Mouse (Mus musculus): ENCODE measurements around the gene Nkx2-5. TPM values are rescaled to one million over a fixed set of nuclear protein-coding genes. Genes with fewer than 3 reads are reported as not detected.

Gene Nkx2-5
- polyA plus RNA-seq, 1 experiment from 2014 or later = not detected

GRCm38 (mm10) chr17:26845149-26846050 lies 591 bp upstream of the Nkx2-5 start:
- no peak for DNase-seq (ENCODE audit: low spot score)
- Histone ChIP-seq H3K9me3 (ENCODE audit: control insufficient read depth, low read length) (no peaks in the 10 kb centered on the region), H3K27ac (no peak overlapping the region), H3K4me2 (replicated peaks) (no peak overlapping the region), H3K9ac (no peak overlapping the region), H3K4me3 (replicated peaks; ENCODE audit: low read length) (no peak overlapping the region), H3K27me3 (ENCODE audit: control insufficient read depth, insufficient read depth, low read length) (peaks cover 94% of the 10 kb centered on the region), H3K36me3 (replicated peaks; ENCODE audit: control insufficient read depth, insufficient read depth) (no peaks in the 10 kb centered on the region), H3K4me1 (replicated peaks; ENCODE audit: control insufficient read depth, insufficient read depth, low read length) (no peaks in the 10 kb centered on the region)
- WGBS = 3% methylated on average over 14 of the region's 14 CpGs
- ATAC-seq (ENCODE audit: low FRiP score) = no peak

- H3K4me2 ChIP-seq (replicated peaks) = no peak overlapping the region
- no peaks in the 10 kb centered on the region for H3K9me3 ChIP-seq (ENCODE audit: control insufficient read depth, low read length)
- no peaks in the 10 kb centered on the region for H3K36me3 ChIP-seq (replicated peaks; ENCODE audit: control insufficient read depth, insufficient read depth)
- ATAC-seq (ENCODE audit: low FRiP score) = no peak
- peaks cover 94% of the 10 kb centered on the region for H3K27me3 ChIP-seq (ENCODE audit: control insufficient read depth, insufficient read depth, low read length)
- no peaks in the 10 kb centered on the region for H3K4me1 ChIP-seq (replicated peaks; ENCODE audit: control insufficient read depth, insufficient read depth, low read length)
- no peak overlapping the region for H3K9ac ChIP-seq
- no peak overlapping the region for H3K4me3 ChIP-seq (replicated peaks; ENCODE audit: low read length)
- no peak overlapping the region for H3K27ac ChIP-seq
- DNase-seq (ENCODE audit: low spot score) = no peak
- under 1% methylated on average over 36 of the region's 36 CpGs for WGBS
These were observed 398 bp downstream of the Nkx2-5 start for GRCm38 (mm10) chr17:26844371-26844851.

GRCm38 (mm10) chr17:26843696-26844236 lies 1.0 kb downstream of the Nkx2-5 start:
- H3K4me1 ChIP-seq (replicated peaks; ENCODE audit: control insufficient read depth, insufficient read depth, low read length) = no peaks in the 10 kb centered on the region
- no peak overlapping the region for H3K4me2 ChIP-seq (replicated peaks)
- 3% methylated on average over 7 of the region's 7 CpGs for WGBS
- H3K9ac ChIP-seq = no peak overlapping the region
- H3K4me3 ChIP-seq (replicated peaks; ENCODE audit: low read length) = no peak overlapping the region
- peaks cover 96% of the 10 kb centered on the region for H3K27me3 ChIP-seq (ENCODE audit: control insufficient read depth, insufficient read depth, low read length)
- ATAC-seq (ENCODE audit: low FRiP score) = no peak
- H3K9me3 ChIP-seq (ENCODE audit: control insufficient read depth, low read length) = no peaks in the 10 kb centered on the region
- DNase-seq (ENCODE audit: low spot score) = no peak
- H3K27ac ChIP-seq = no peak overlapping the region
- no peaks in the 10 kb centered on the region for H3K36me3 ChIP-seq (replicated peaks; ENCODE audit: control insufficient read depth, insufficient read depth)

- DNase-seq (ENCODE audit: low spot score) (no peak), ATAC-seq (ENCODE audit: low FRiP score) (no peak)
- Histone ChIP-seq H3K27ac (no peak overlapping the region), H3K4me2 (replicated peaks) (no peak overlapping the region), H3K4me1 (replicated peaks; ENCODE audit: control insufficient read depth, insufficient read depth, low read length) (no peaks in the 10 kb centered on the region), H3K4me3 (replicated peaks; ENCODE audit: low read length) (no peak overlapping the region), H3K9me3 (ENCODE audit: control insufficient read depth, low read length) (no peaks in the 10 kb centered on the region), H3K9ac (no peak overlapping the region), H3K27me3 (ENCODE audit: control insufficient read depth, insufficient read depth, low read length) (peaks cover 96% of the 10 kb centered on the region), H3K36me3 (replicated peaks; ENCODE audit: control insufficient read depth, insufficient read depth) (no peaks in the 10 kb centered on the region)
- WGBS = under 1% methylated on average over 14 of the region's 14 CpGs
These were observed 1.6 kb downstream of the Nkx2-5 start for GRCm38 (mm10) chr17:26843229-26843567.

GRCm38 (mm10) chr17:26842431-26843228 lies 2.2 kb downstream of the Nkx2-5 start:
- Histone ChIP-seq H3K4me3 (replicated peaks; ENCODE audit: low read length) (no peak overlapping the region), H3K4me1 (replicated peaks; ENCODE audit: control insufficient read depth, insufficient read depth, low read length) (no peaks in the 10 kb centered on the region), H3K9ac (no peak overlapping the region), H3K9me3 (ENCODE audit: control insufficient read depth, low read length) (no peaks in the 10 kb centered on the region), H3K27ac (no peak overlapping the region), H3K27me3 (ENCODE audit: control insufficient read depth, insufficient read depth, low read length) (peaks cover 96% of the 10 kb centered on the region), H3K36me3 (replicated peaks; ENCODE audit: control insufficient read depth, insufficient read depth) (no peaks in the 10 kb centered on the region), H3K4me2 (replicated peaks) (no peak overlapping the region)
- WGBS = 5% methylated on average over 9 of the region's 9 CpGs
- ATAC-seq (ENCODE audit: low FRiP score) = no peak
- DNase-seq (ENCODE audit: low spot score) = no peak

- Histone ChIP-seq H3K27ac (no peak overlapping the region), H3K27me3 (ENCODE audit: control insufficient read depth, insufficient read depth, low read length) (peaks cover 96% of the 10 kb centered on the region), H3K4me2 (replicated peaks) (no peak overlapping the region), H3K9me3 (ENCODE audit: control insufficient read depth, low read length) (no peaks in the 10 kb centered on the region), H3K4me3 (replicated peaks; ENCODE audit: low read length) (no peak overlapping the region), H3K9ac (no peak overlapping the region), H3K36me3 (replicated peaks; ENCODE audit: control insufficient read depth, insufficient read depth) (no peaks in the 10 kb centered on the region), H3K4me1 (replicated peaks; ENCODE audit: control insufficient read depth, insufficient read depth, low read length) (no peaks in the 10 kb centered on the region)
- ATAC-seq (ENCODE audit: low FRiP score) (no peak), DNase-seq (ENCODE audit: low spot score) (no peak)
- WGBS = under 1% methylated on average over 5 of the region's 5 CpGs
These were observed 2.8 kb downstream of the Nkx2-5 start for GRCm38 (mm10) chr17:26841981-26842380.

GRCm38 (mm10) chr17:26840922-26841731 lies 3.7 kb downstream of the Nkx2-5 start:
- WGBS = under 1% methylated on average over 48 of the region's 48 CpGs
- Histone ChIP-seq H3K9me3 (ENCODE audit: control insufficient read depth, low read length) (no peaks in the 10 kb centered on the region), H3K4me1 (replicated peaks; ENCODE audit: control insufficient read depth, insufficient read depth, low read length) (no peaks in the 10 kb centered on the region), H3K9ac (no peak overlapping the region), H3K4me2 (replicated peaks) (no peak overlapping the region), H3K27ac (no peak overlapping the region), H3K36me3 (replicated peaks; ENCODE audit: control insufficient read depth, insufficient read depth) (no peaks in the 10 kb centered on the region), H3K27me3 (ENCODE audit: control insufficient read depth, insufficient read depth, low read length) (peaks cover 98% of the 10 kb centered on the region), H3K4me3 (replicated peaks; ENCODE audit: low read length) (no peak overlapping the region)
- DNase-seq (ENCODE audit: low spot score) (no peak), ATAC-seq (ENCODE audit: low FRiP score) (no peak)

GRCm38 (mm10) chr17:26840439-26840780 lies 4.4 kb downstream of the Nkx2-5 start:
- WGBS = 4% methylated on average over 9 of the region's 9 CpGs

More at GRCm38 (mm10) chr17:26840439-26840780, 4.4 kb downstream of the Nkx2-5 start:
- Histone ChIP-seq H3K27me3 (ENCODE audit: control insufficient read depth, insufficient read depth, low read length) (peaks cover 99% of the 10 kb centered on the region), H3K4me3 (replicated peaks; ENCODE audit: low read length) (no peak overlapping the region), H3K4me2 (replicated peaks) (no peak overlapping the region), H3K27ac (no peak overlapping the region), H3K36me3 (replicated peaks; ENCODE audit: control insufficient read depth, insufficient read depth) (no peaks in the 10 kb centered on the region), H3K4me1 (replicated peaks; ENCODE audit: control insufficient read depth, insufficient read depth, low read length) (no peaks in the 10 kb centered on the region), H3K9me3 (ENCODE audit: control insufficient read depth, low read length) (no peaks in the 10 kb centered on the region), H3K9ac (no peak overlapping the region)
- DNase-seq (ENCODE audit: low spot score) (no peak), ATAC-seq (ENCODE audit: low FRiP score) (no peak)

All from hindbrain, embryonic 14.5 days (tissue).